Mouse (Mus musculus) liver, postnatal 0 days (tissue): ENCODE data around the gene Klhl28. TPM values are rescaled to one million over a fixed set of nuclear protein-coding genes. Genes with fewer than 3 reads are reported as not detected.

ENCODE experiments used
- ATAC-seq: fragments of 200-750 bp; cut with Nextera tagmentation; 2 replicates; pipeline ENCODE4 v1.8.0; 2017; ENCODE audit warnings: mild to moderate bottlenecking, moderate library complexity
- DNase-seq: peaks from one replicate; pipeline ENCODE4 v3.0.0-alpha.2; 2016
- H3K27ac ChIP-seq: fragments of 300-500 bp; sonication (generic); 2 replicates; pipeline ENCODE4 v1.5.1; 2014; ENCODE audit warnings: antibody characterized with exemption, moderate library complexity, mild to moderate bottlenecking, low read depth
- H3K27me3 ChIP-seq: fragments of 300-500 bp; sonication (generic); 2 replicates; pipeline ENCODE4 v1.6.1; 2014; ENCODE audit warnings: low read length, control low read depth, mixed read lengths; ENCODE audit not compliant: insufficient read depth
- H3K36me3 ChIP-seq: fragments of 300-500 bp; sonication (generic); replicated peaks from 2 replicates; pipeline ENCODE4 v1.6.1; 2014; ENCODE audit warnings: mild to moderate bottlenecking, control low read depth, low read length, moderate library complexity, mixed read lengths; ENCODE audit not compliant: insufficient read depth
- H3K4me1 ChIP-seq: fragments of 300-500 bp; sonication (generic); 2 replicates; pipeline ENCODE4 v1.6.1; 2014; ENCODE audit warnings: antibody characterized with exemption, mild to moderate bottlenecking, control low read depth; ENCODE audit not compliant: insufficient read depth
- H3K4me2 ChIP-seq: fragments of 300-500 bp; sonication (generic); 2 replicates; pipeline ENCODE4 v1.6.1; 2014; ENCODE audit warnings: low read depth, mild to moderate bottlenecking, low read length, moderate library complexity, mixed read lengths
- H3K4me3 ChIP-seq: fragments of 300-500 bp; sonication (generic); 2 replicates; pipeline ENCODE4 v1.5.1; 2014; ENCODE audit warnings: low read depth, low read length
- H3K9ac ChIP-seq: fragments of 300-500 bp; sonication (generic); replicated peaks from 2 replicates; pipeline ENCODE4 v1.6.1; 2014; ENCODE audit warnings: mild to moderate bottlenecking, moderate library complexity
- H3K9me3 ChIP-seq: fragments of 300-500 bp; sonication (generic); 2 replicates; pipeline ENCODE4 v1.6.1; 2016; ENCODE audit warnings: mild to moderate bottlenecking, control low read depth, low read length, mixed read lengths
- CTCF ChIP-seq: sonication (generic); IDR thresholded peaks from 2 replicates; pipeline ENCODE4 v1.5.1; 2016; ENCODE audit warnings: antibody characterized with exemption, low read depth
- EP300 ChIP-seq: IDR thresholded peaks from 2 replicates; pipeline ENCODE4 v1.6.1; 2016; ENCODE audit warnings: antibody characterized with exemption, low read depth, mild to moderate bottlenecking
- WGBS: fragments of 180-500 bp; shearing (Covaris S2); extraction: QIAGEN DNeasy Blood & Tissue Kit; methylation state at CpG from one replicate; pipeline ENCODE4 v1.1.7; 2014; ENCODE audit not compliant: insufficient replicate concordance; 5-methylcytosine and 5-hydroxymethylcytosine counted together
- polyA plus RNA-seq: library from polyadenylated mRNA; unstranded; fragments of >200 nt; fragmentation: Nextera tagmentation; extraction: Ambion mirVana; gene quantifications from 2 replicates; pipeline ENCODE4 v1.2.1, GENCODE M21; 2015

The Klhl28 gene
- 3.4 and 3.6 TPM in 2 replicates for polyA plus RNA-seq

GRCm38 (mm10) chr12:64965124-64966026, at the start of gene Klhl28, which contains the start of gene Togaram1:
Klhl28 (minus strand) TSS chr12:64965534.
Togaram1 (plus strand) TSS chr12:64965804.
- peak within 1 kb of the TSS; percentile 91 for H3K27ac ChIP-seq
- WGBS = 0% methylated on average over 39 of the region's 45 CpGs
- no peaks in the 10 kb centered on the region for H3K9me3 ChIP-seq
- H3K4me1 ChIP-seq = peaks cover 21% of the 10 kb centered on the region
- H3K27me3 ChIP-seq = no peaks in the 10 kb centered on the region
- H3K4me2 ChIP-seq = peak within 1 kb of the TSS; percentile 96
- DNase-seq = peak; percentile 99
- H3K9ac ChIP-seq = peak within 1 kb of the TSS; percentile 96
- H3K36me3 ChIP-seq = 0 out of 2 replicates have a peak, but pooled peaks cover under 1% of the 10 kb centered on the region
- ATAC-seq = peak; percentile 97
- TF ChIP-seq EP300 (peak; percentile 71), CTCF (no peak)
- peak within 1 kb of the TSS; percentile 96 for H3K4me3 ChIP-seq

- H3K27ac ChIP-seq = no peak overlapping the region
- no peak for DNase-seq
Measured at GRCm38 (mm10) chr12:65007725-65008124, 42.4 kb upstream of the Klhl28 start.

DNA sequence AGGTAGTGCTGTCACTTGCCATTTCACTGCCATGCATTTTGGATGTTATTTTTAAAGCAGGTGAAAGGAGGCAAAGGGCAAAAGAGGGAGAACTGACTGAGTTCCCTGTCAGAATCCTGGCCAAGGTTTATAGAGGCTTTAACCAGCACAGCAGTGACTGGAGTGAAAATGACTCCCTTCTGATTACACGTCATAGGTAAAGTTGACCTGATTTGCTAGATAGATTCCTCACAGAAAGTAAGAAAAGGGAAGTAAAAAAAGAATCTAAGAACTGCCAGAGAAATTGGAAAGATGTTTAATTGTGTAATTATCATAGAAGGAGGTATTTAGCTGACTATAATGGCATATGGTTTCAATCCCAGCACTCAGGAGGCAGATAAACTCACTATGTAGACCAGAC, 12.2 kb upstream of the Klhl28 start:
- 77% methylated on average over 1 of the region's 1 CpGs for WGBS
- no peak for ATAC-seq
- H3K4me3 ChIP-seq = no peak overlapping the region
- H3K4me2 ChIP-seq = no peak overlapping the region
- H3K9ac ChIP-seq = no peak overlapping the region
- no peak overlapping the region for H3K27ac ChIP-seq
- DNase-seq = no peak
- TF ChIP-seq CTCF = no peak
- TF ChIP-seq EP300 = no peak
- H3K36me3 ChIP-seq = peaks cover 36% of the 10 kb centered on the region
- H3K4me1 ChIP-seq = peaks cover 4% of the 10 kb centered on the region
- no peaks in the 10 kb centered on the region for H3K27me3 ChIP-seq
- no peaks in the 10 kb centered on the region for H3K9me3 ChIP-seq

More at GRCm38 (mm10) chr12:65007725-65008124, 42.4 kb upstream of the Klhl28 start:
- H3K9me3 ChIP-seq = no peaks in the 10 kb centered on the region
- H3K4me1 ChIP-seq = no peaks in the 10 kb centered on the region
- TF ChIP-seq CTCF (no peak), EP300 (no peak)
- ATAC-seq = no peak
- WGBS = 71% methylated on average over 3 of the region's 3 CpGs
- H3K36me3 ChIP-seq = peaks cover 35% of the 10 kb centered on the region
- H3K4me3 ChIP-seq = no peak overlapping the region
- no peaks in the 10 kb centered on the region for H3K27me3 ChIP-seq
- H3K9ac ChIP-seq = no peak overlapping the region
- no peak overlapping the region for H3K4me2 ChIP-seq

DNA sequence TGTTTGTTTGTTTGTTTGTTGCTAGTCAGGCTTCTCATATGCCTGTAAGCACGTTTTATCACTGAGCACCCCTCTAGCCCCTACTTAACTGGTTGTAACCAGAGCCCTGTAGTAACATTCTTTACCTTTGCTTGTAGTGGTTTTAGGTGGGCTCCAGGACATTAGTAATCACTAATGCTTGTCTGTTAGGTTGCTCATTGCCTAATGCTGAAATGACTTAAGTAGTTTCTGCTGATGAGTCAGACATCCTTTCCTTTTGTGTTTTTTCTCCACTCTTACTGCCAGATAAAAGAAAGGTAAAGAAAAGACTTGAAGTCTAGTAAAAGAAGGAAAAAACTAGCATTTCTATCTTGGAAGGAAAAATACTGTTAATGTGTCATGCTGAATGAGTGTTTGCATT, 10.9 kb upstream of the Klhl28 start:
- WGBS = 27% methylated on average over 1 of the region's 1 CpGs

DNA sequence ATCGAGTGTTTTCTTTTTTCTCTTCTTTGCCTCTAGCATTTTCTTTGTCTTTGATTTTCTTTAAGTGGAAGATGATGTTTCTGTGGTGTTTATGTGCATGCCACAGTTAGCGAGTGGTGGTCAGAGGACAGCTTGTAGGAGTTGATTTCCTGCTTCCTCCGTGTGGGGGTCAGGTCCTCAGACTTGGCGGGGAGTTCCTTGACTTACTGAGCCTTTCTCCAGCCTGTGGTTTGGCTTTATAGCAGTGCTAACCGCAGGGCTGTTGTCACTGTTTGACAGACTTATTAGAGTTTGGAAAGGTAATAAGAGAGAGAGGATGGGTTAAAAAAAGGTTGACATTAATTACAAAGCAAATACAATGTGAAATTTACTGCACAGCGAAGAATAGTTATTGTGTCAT, 10.2 kb upstream of the Klhl28 start:
- Histone ChIP-seq H3K4me1 (peaks cover 16% of the 10 kb centered on the region), H3K9me3 (no peaks in the 10 kb centered on the region), H3K4me3 (no peak overlapping the region), H3K27me3 (no peaks in the 10 kb centered on the region), H3K27ac (no peak overlapping the region), H3K9ac (no peak overlapping the region), H3K4me2 (peak overlapping the region; percentile 24; the same call in 1 of the 2 replicates), H3K36me3 (peaks cover 27% of the 10 kb centered on the region)
- 24% methylated on average over 6 of the region's 6 CpGs for WGBS
- DNase-seq (no peak), ATAC-seq (no peak)
- TF ChIP-seq EP300 = no peak
- TF ChIP-seq CTCF = no peak

More for the DNA sequence above, 10.9 kb upstream of the Klhl28 start:
- no peaks in the 10 kb centered on the region for H3K27me3 ChIP-seq
- no peak for DNase-seq
- no peaks in the 10 kb centered on the region for H3K9me3 ChIP-seq
- peaks cover 26% of the 10 kb centered on the region for H3K36me3 ChIP-seq
- no peak overlapping the region for H3K4me3 ChIP-seq
- no peak overlapping the region for H3K27ac ChIP-seq
- peaks cover 9% of the 10 kb centered on the region for H3K4me1 ChIP-seq
- no peak for ATAC-seq
- no peak overlapping the region for H3K9ac ChIP-seq
- TF ChIP-seq EP300 = no peak
- no peak for TF ChIP-seq CTCF
- H3K4me2 ChIP-seq = no peak overlapping the region

- DNase-seq = no peak
- no peak overlapping the region for H3K9ac ChIP-seq
- ATAC-seq = no peak
- TF ChIP-seq EP300 (no peak), CTCF (no peak)
- H3K36me3 ChIP-seq = 0 out of 2 replicates have a peak, but pooled peaks cover 8% of the 10 kb centered on the region
- peaks cover 29% of the 10 kb centered on the region for H3K4me1 ChIP-seq
- no peak overlapping the region for H3K4me2 ChIP-seq
- no peak overlapping the region for H3K27ac ChIP-seq
- 59% methylated on average over 6 of the region's 6 CpGs for WGBS
- no peaks in the 10 kb centered on the region for H3K27me3 ChIP-seq
- H3K9me3 ChIP-seq = no peaks in the 10 kb centered on the region
- no peak overlapping the region for H3K4me3 ChIP-seq
Measured at GRCm38 (mm10) chr12:64972063-64972462, 6.7 kb upstream of the Klhl28 start.
